ENCODE assay signal across 8 mouse cellular contexts in genomic region chrX:20819204-20819628, GRCm38 (mm10). TPM values are rescaled to one million over a fixed set of nuclear protein-coding genes. Genes with fewer than 3 reads are reported as not detected.
A peak's percentile ranks its signal among the peaks of the same experiment; 100 is the strongest.
DNase-seq lines count a peak whose midpoint lies in the region; ATAC-seq and TF ChIP-seq lines count a peak whose summit lies in the region.

No protein-coding gene starts in this region.

- no peaks in the 10 kb centered on the region for H3K36me3 ChIP-seq in ES-E14 (ENCODE audit: control insufficient read depth, insufficient read depth, low read length, poor library complexity, severe bottlenecking)
- H3K36me3 ChIP-seq in forebrain, embryonic 14.5 days (ENCODE audit: control insufficient read depth, insufficient read depth, low read length): no peaks in the 10 kb centered on the region
- H3K36me3 ChIP-seq in lung, embryonic 14.5 days (ENCODE audit: insufficient read depth): no peaks in the 10 kb centered on the region

- H3K4me2 ChIP-seq in forebrain, embryonic 14.5 days (ENCODE audit: low read length): peak overlapping the region; percentile 47
- peak overlapping the region; percentile 63 for H3K4me2 ChIP-seq in lung, embryonic 14.5 days

- intact Hi-C loops in heart, postnatal 14 days (cut with DNase I): loop anchor here (2.0 to 5.0 kb wide), 3 partner anchors 18 to 157 kb away; no protein-coding TSS in a partner anchor

- H3K27ac ChIP-seq in ES-E14 (ENCODE audit: insufficient read depth, low read depth, low read length, poor library complexity, severe bottlenecking): peak overlapping the region; percentile 45; the same call in 1 of the 2 replicates
- peak overlapping the region; percentile 48; the same call in 1 of the 2 replicates for H3K27ac ChIP-seq in forebrain, embryonic 14.5 days (ENCODE audit: low read depth, low read length)
- 0 out of 2 replicates have a peak overlapping the region, but pooled peaks have one; percentile 12 for H3K27ac ChIP-seq in lung, embryonic 14.5 days (ENCODE audit: low read depth)

- peak overlapping the region; percentile 74; the same call in 1 of the 2 replicates for H3K9ac ChIP-seq in ES-E14 (ENCODE audit: insufficient read depth, low read depth, low read length, poor library complexity, severe bottlenecking)
- peak overlapping the region; percentile 3; the same call in 1 of the 2 replicates for H3K9ac ChIP-seq in forebrain, embryonic 14.5 days (ENCODE audit: low read length)
- peak overlapping the region; percentile 34 for H3K9ac ChIP-seq in lung, embryonic 14.5 days

- H3K4me1 ChIP-seq in ES-E14 (ENCODE audit: control insufficient read depth in 2 of 2, insufficient read depth in 2 of 2, low read length in 2 of 2, poor library complexity in 1 of 2): no peaks in the 10 kb centered on the region
- no peaks in the 10 kb centered on the region for H3K4me1 ChIP-seq in forebrain, embryonic 14.5 days (ENCODE audit: control insufficient read depth, insufficient read depth, low read length)
- H3K4me1 ChIP-seq in lung, embryonic 14.5 days (ENCODE audit: insufficient read depth): no peaks in the 10 kb centered on the region

- 37% methylated on average over 19 of the region's 19 CpGs for WGBS in forebrain, embryonic 14.5 days
- 17% methylated on average over 19 of the region's 19 CpGs for WGBS in lung, embryonic 14.5 days

- in situ Hi-C loops in ES-E14 (cut with MboI; ENCODE audit: low sequenced_read_pairs in 2 of 2, unreplicated experiment in 2 of 2): no loop called here

- peak overlapping the region; percentile 58 to 78 for H3K4me3 ChIP-seq in ES-E14 (ENCODE audit: insufficient read depth in 1 of 2, low read depth in 1 of 2, low read length in 2 of 2, poor library complexity in 1 of 2, severe bottlenecking in 1 of 2)
- peak overlapping the region; percentile 11 for H3K4me3 ChIP-seq in forebrain, embryonic 14.5 days (ENCODE audit: low read depth, low read length)
- H3K4me3 ChIP-seq in lung, embryonic 14.5 days (ENCODE audit: low read depth, low read length): peak overlapping the region; percentile 28

- DNase-seq in ES-E14 (ENCODE audit: low read depth, low spot score): peak; percentile 83
- DNase-seq in cerebellum, adult 11 months: peak; percentile 79
- DNase-seq in forebrain, embryonic 14.5 days (ENCODE audit: low spot score): peak; percentile 76
- DNase-seq in heart, postnatal 14 days: peak; percentile 82 to 89
- DNase-seq in layer of hippocampus, adult 18-20 months (ENCODE audit: low spot score in 2 of 2): peak; percentile 59 to 81
- peak; percentile 86 for DNase-seq in lung, embryonic 14.5 days
- DNase-seq in testis, postnatal 14 days (ENCODE audit: low spot score): peak; percentile 62

- TF ChIP-seq CTCF in lung, embryonic 14.5 days (IDR thresholded peaks at IDR 0.05; ENCODE audit: low read depth): peak; percentile 82

- H3K9me3 ChIP-seq in ES-E14 (ENCODE audit: control insufficient read depth, insufficient read depth, low read depth, low read length): no peaks in the 10 kb centered on the region
- no peaks in the 10 kb centered on the region for H3K9me3 ChIP-seq in forebrain, embryonic 14.5 days (replicated peaks; ENCODE audit: control insufficient read depth, low read length)
- H3K9me3 ChIP-seq in lung, embryonic 14.5 days (ENCODE audit: low read depth, low read length): no peaks in the 10 kb centered on the region

- H3K27me3 ChIP-seq in forebrain, embryonic 14.5 days (replicated peaks; ENCODE audit: control insufficient read depth, insufficient read depth, low read length): no peaks in the 10 kb centered on the region
- H3K27me3 ChIP-seq in lung, embryonic 14.5 days (ENCODE audit: insufficient read depth, low read length): no peaks in the 10 kb centered on the region

- ATAC-seq in forebrain, embryonic 14.5 days: peak; percentile 94
- peak; percentile 97 for ATAC-seq in lung, embryonic 14.5 days (ENCODE audit: insufficient read depth)
- peak; percentile 98 for ATAC-seq in neutrophil, adult 5-6 weeks (ENCODE audit: extremely low read depth, insufficient number of reproducible peaks, low FRiP score, poor library complexity, severe bottlenecking)

TF ChIP-seq in ES-E14, 5 proteins besides CTCF, POLR2A, EP300 and RAD21:
- TF ChIP-seq ZNF384 (IDR thresholded peaks at IDR 0.05; ENCODE audit: low read depth, low read length): no peak
- no peak for TF ChIP-seq CHD2 (IDR thresholded peaks at IDR 0.05; ENCODE audit: low read depth, low read length)
- TF ChIP-seq ZC3H11A (IDR thresholded peaks at IDR 0.05; ENCODE audit: borderline replicate concordance, low read depth, low read length): 0 out of 2 replicates have a peak, but pooled peaks have one; percentile 9

RNA-seq across cellular contexts. Expression of gene Araf, which starts 21.6 kb away (rescaled TPM):
- 81.8 and 93.1 TPM in 2 replicates for total RNA-seq in ES-E14 (2012; rRNA removed)
- 196 and 227 TPM in 2 replicates for polyA plus RNA-seq in forebrain, embryonic 14.5 days (2014; fragmentation: Nextera tagmentation; extraction: Ambion mirVana)
- 10 to 100 TPM; 84.5 to 88.6 TPM for total RNA-seq in heart, postnatal 14 days (2021)
- 100 to 1,000 TPM; 183 to 186 TPM for total RNA-seq in layer of hippocampus, adult 18-20 months (2021)
- 86.4 and 90.0 TPM in 2 replicates for polyA plus RNA-seq in lung, embryonic 14.5 days (2014; fragmentation: Nextera tagmentation; extraction: Ambion mirVana)
- 92.4 and 100 TPM in 2 replicates for total RNA-seq in neutrophil, adult 5-6 weeks (2017)

RNA-seq across cellular contexts. Expression of gene Timp1, which starts 50.8 kb away (rescaled TPM):
- 88.4 and 130 TPM in 2 replicates for total RNA-seq in ES-E14 (2012; rRNA removed)
- polyA plus RNA-seq in forebrain, embryonic 14.5 days (2014; fragmentation: Nextera tagmentation; extraction: Ambion mirVana): 4.0 and 4.4 TPM in 2 replicates
- 1 to 10 TPM; 9.1 to 9.7 TPM for total RNA-seq in heart, postnatal 14 days (2021)
- not detected for total RNA-seq in layer of hippocampus, adult 18-20 months (2021)
- polyA plus RNA-seq in lung, embryonic 14.5 days (2014; fragmentation: Nextera tagmentation; extraction: Ambion mirVana): 34.2 and 34.7 TPM in 2 replicates
- total RNA-seq in neutrophil, adult 5-6 weeks (2017): not detected in 2 replicates

Comparison
In these comparisons a context has a peak if more than half of its experiments do, and no peak if none do; other contexts are left out.
1. Peak in every context shown above with its lines: DNase-seq, ATAC-seq, H3K4me3 ChIP-seq and H3K27ac ChIP-seq.
2. H3K4me3 ChIP-seq: peak in every context shown above with its lines; median percentile 68 in ES-E14; 28 in lung, embryonic 14.5 days; 11 in forebrain, embryonic 14.5 days.
3. H3K9ac ChIP-seq: peak in every context shown above with its lines; median percentile 74 in ES-E14; 34 in lung, embryonic 14.5 days; 3 in forebrain, embryonic 14.5 days.